Mouse (Mus musculus) T-helper 2 cell (primary cell): ENCODE measurements around the gene Tnrc18.

Source experiments
- in situ Hi-C: fragments of 300-600 bp; cut with MboI, MseI; formaldehyde crosslinking; loops from one replicate; pipeline ENCODE4 v1.15.1; 2025; ENCODE audit warnings: high pct_unique_total_duplicates

The Tnrc18 gene

GRCm38 (mm10) chr5:142817524-142818434 lies at the start of gene Tnrc18:
Gene Tnrc18, minus strand, starts transcription at chr5:142817662.
- in situ Hi-C loops: no loop called here

DNA sequence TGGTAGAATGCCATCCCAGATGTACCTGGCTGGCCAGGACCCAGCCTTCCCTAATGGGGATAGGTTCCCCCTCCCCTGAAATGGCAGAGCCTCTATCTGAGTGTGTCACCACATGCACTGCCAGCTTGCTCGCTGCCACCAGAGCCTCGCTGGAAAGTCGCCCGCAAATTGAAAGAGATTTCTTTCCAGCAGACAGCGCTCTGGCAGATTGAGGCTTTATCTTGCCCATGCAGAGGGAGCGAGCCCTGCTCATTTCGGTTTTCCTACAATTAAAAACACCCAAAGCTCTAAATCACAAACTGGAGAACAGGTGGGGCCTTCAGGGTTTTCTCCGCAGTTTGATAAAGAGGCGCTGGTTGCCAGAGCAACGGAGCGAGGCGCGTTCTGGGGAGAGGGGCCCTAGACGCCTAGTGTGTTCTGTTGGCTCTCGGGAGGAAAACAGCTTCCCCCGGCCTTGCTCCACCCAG lies 40.3 kb upstream of the Tnrc18 start:
- in situ Hi-C loops: no loop called here

DNA sequence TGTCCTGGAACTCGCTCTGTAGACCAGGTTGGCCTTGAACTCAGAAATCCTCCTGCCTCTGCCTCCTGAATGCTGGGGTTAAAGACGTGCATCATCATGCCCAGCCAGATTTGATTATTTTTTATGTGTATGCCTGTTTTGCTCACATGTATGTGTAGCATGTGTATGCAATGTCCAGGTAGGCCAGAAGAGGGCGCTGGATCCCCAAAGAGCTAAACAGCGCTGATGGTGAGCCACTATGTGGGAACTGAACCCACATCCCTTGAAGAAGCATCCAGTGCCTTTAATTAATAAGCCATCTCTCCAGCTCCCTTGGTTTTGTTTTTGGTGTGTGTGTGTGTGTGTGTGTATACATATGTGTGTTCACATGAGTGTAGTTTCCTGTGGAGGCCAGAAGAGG lies 38.9 kb upstream of the Tnrc18 start:
- in situ Hi-C loops: no loop called here

- in situ Hi-C loops: no loop called here
These were observed 37.4 kb upstream of the Tnrc18 start for GRCm38 (mm10) chr5:142854877-142855276.

GRCm38 (mm10) chr5:142853585-142853984 lies 36.1 kb upstream of the Tnrc18 start:
- in situ Hi-C loops: no loop called here

DNA sequence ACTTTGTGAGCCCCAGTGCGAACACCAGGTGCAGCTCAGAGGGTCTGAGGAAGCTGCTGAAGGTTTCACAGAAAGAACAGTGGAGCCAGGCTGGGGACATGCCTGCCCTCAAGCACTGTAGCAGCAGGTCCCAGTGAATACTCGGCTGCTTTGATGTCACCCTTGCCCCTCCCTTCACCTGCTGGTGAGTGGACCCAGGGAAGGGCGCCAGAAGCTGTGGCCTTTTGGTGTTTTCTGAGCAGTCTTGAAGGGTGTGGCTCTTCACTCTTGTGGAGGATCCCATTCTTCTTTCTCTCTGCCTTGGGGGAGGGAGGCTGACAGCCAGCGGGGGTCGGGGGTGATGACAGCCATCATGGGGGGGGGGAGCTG lies 34.2 kb upstream of the Tnrc18 start:
- in situ Hi-C loops: no loop called here

DNA sequence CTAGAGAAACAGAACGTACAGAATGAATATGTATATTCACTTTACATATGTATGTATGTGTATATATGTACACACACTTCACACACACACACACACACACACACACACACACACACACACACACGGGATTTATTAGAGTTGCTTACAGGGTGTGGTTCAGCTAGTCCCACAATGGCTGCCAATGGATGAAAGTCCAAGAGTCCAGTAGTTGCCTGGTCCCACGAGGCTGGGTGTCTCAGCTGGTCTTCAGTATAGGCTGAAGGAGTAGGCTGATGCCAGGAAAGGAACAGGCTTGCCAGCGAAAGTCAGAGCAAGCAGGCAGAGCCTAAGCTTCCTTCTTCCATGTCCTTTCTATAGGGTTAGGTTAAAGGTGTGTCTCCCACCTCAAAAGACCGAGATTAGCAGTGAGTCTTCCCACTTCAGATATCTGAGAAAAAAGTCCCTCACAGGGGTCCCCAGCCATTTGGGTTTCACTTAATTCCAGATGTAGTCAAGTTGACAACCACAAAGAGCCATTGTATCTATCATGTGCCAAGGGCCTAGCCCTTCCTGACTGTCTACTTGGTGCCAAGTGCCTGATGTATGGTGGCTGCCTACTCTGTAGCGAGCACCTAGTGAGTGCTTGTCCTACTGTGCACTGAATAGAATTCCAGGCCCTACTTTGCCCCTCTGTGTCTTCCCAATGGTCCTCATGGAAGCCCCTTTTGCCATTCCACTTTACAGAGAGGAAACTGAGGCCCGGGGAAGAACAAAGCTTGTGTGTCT lies 33.6 kb upstream of the Tnrc18 start:
- in situ Hi-C loops: no loop called here

DNA sequence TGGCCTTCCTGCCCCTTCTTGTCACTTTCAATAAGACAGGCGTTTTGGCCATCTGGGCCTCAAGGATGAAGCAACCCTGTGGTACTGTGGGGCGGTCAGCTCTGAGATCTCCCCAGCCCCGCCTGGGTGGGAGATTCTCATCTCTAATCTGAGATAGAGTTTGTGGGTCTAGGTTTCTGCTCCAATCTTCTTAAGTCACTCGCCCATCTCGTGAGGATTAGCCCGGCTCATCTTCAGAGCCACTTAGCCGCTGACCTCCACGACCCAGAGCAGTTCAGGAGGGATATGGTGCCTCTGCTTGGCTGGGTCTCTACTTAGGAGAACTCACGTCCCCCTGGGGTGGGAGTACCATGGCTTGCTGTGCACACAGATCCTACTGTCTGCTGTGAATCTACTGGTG lies 33.0 kb upstream of the Tnrc18 start:
- in situ Hi-C loops: no loop called here

- in situ Hi-C loops: no loop called here
These were observed 31.4 kb upstream of the Tnrc18 start for GRCm38 (mm10) chr5:142848911-142849310.

- in situ Hi-C loops: no loop called here
These were observed 30.7 kb upstream of the Tnrc18 start for GRCm38 (mm10) chr5:142848149-142848548.

DNA sequence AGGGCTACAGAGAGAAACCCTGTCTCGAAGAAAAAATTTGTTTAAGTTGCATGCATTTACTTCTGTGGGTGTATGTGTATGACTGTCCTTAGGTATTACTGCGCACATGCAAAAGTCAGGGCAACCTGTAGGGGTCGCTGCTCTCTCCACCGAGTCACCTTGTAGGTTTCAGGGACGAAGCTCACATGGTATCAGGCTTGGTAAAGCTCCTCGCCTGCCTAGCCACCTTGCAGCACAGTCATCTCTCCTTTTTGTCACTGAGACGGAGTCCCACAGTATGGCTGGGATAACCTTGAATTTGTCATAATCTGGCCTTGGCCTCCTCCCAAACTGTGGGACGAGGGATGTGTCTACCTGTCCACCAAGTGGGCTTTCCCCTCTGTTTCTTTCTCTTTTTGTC lies 27.0 kb upstream of the Tnrc18 start:
- in situ Hi-C loops: no loop called here

- in situ Hi-C loops: no loop called here
These were observed 24.7 kb upstream of the Tnrc18 start for GRCm38 (mm10) chr5:142842137-142842642.

DNA sequence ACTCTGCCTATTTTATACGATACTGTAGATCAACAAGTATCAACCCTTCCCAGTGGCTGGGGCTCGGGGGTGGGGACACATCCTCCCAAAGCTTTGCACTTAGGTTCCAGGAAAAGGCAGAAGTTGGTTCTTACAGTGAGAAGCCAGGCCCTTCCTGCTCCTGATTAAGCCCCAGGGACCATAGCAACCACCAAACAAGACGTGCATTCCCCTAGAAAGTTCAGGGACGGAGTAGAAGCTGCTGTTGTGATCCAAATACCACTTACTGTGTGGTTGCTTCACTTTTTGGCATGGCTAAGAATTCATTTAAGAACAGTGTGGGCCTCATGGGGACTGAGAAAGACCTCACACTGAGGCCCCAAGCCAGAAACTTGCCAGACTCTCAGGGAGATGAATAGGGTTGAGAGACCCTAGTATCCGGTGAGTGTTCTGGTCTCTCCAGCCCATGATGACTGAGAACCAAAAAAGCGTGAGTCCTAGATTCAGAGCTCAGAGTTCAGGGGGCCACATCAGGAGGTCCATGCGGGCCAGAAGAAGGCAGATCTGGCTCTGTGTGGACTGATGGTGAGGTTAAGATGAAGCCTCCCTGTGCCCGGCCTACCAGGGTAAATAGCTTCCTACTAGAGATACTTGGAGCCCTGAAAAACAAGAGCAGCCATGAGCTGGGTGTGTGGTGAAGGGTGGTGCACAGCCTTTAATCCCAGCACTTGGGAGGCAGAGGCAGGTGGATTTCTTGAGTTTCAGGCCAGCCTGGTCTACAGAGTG lies 24.1 kb upstream of the Tnrc18 start:
- in situ Hi-C loops: no loop called here

- in situ Hi-C loops: loop anchor here (5.0 kb wide), 1 partner anchor 75 kb away; no protein-coding TSS in a partner anchor
These were observed 20.0 kb upstream of the Tnrc18 start for GRCm38 (mm10) chr5:142837427-142837826.

- in situ Hi-C loops: loop anchor here (5.0 kb wide), 1 partner anchor 75 kb away; no protein-coding TSS in a partner anchor
These were observed 19.4 kb upstream of the Tnrc18 start for GRCm38 (mm10) chr5:142836891-142837290.

- in situ Hi-C loops: no loop called here
These were observed 16.4 kb upstream of the Tnrc18 start for GRCm38 (mm10) chr5:142833646-142834438.

- in situ Hi-C loops: no loop called here
These were observed 8.7 kb upstream of the Tnrc18 start for GRCm38 (mm10) chr5:142826131-142826530.

GRCm38 (mm10) chr5:142825665-142826064 lies 8.2 kb upstream of the Tnrc18 start:
- in situ Hi-C loops: no loop called here

DNA sequence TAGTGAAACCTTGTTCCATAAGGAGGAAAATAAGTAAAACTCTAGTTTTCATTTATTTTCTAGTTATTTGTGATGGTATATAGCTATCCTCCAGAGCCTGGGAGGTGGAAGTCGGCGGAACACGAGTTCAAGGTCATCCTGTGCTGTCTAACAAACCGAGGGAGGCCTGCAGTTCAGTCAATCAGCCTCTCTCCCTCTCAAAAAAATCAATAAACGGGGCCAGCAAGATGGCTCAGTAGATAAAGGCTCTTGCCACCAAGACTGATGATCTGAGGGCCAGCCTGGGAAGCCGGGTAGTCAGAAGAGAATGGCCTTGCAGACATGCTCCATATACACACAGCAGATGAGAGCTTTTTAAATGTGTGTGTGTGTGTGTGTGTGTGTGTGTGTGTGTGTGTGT lies 6.6 kb upstream of the Tnrc18 start:
- in situ Hi-C loops: no loop called here
